Comparison of ENCODE assay signal across 10 mouse cellular contexts in the genomic region with DNA sequence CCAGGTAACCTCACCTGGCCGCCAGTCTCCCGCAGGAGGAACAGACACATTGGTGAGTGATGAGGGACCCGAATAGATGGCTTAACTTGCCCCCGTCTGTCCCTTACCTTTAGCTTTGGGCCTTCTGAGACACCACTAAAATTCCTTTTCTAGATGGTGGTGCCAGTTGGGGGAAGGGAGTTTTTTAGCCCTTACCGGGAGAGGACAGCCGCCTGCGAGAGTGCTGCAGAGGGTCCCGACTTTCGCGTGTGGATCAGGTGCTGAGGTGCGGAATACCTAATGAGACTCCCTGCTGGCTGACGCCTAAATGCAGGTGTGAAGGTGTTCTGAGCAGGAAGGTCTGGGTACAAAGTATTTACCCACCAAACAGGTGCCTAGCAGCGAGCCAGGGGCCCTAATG. TPM values are rescaled to one million over a fixed set of nuclear protein-coding genes. Genes with fewer than 3 reads are reported as not detected.
A peak's percentile ranks its signal among the peaks of the same experiment; 100 is the strongest.
DNase-seq lines count a peak whose midpoint lies in the region; ATAC-seq and TF ChIP-seq lines count a peak whose summit lies in the region.
"Had no signal": no experiment of that assay in that cellular context is flagged by ENCODE, and none has a peak within 500 bp of the region (broad histone marks: within the 10 kb centered on the region; RNA-seq: fewer than 3 reads in every experiment).

No protein-coding gene starts in this region.

- H3K9me3 ChIP-seq in limb, embryonic 15.5 days: no peaks in the 10 kb centered on the region
- no peaks in the 10 kb centered on the region for H3K9me3 ChIP-seq in stomach, postnatal 0 days (ENCODE audit: control insufficient read depth, low read length)

- peaks cover 12% of the 10 kb centered on the region for H3K4me1 ChIP-seq in limb, embryonic 15.5 days
- H3K4me1 ChIP-seq in stomach, postnatal 0 days (replicated peaks; ENCODE audit: control insufficient read depth, insufficient read depth): no peaks in the 10 kb centered on the region

- WGBS in limb, embryonic 15.5 days: 3% methylated on average over 13 of the region's 13 CpGs
- WGBS in stomach, postnatal 0 days: under 1% methylated on average over 13 of the region's 13 CpGs

- no peak for TF ChIP-seq CTCF in stomach, postnatal 0 days (IDR thresholded peaks at IDR 0.05; ENCODE audit: low read depth)

- H3K27me3 ChIP-seq in limb, embryonic 15.5 days: peaks cover 77% of the 10 kb centered on the region
- H3K27me3 ChIP-seq in stomach, postnatal 0 days (ENCODE audit: control insufficient read depth, insufficient read depth, low read length): peaks cover 13% of the 10 kb centered on the region; the same call in 1 of the 2 replicates

- no peaks in the 10 kb centered on the region for H3K36me3 ChIP-seq in limb, embryonic 15.5 days
- H3K36me3 ChIP-seq in stomach, postnatal 0 days (ENCODE audit: control insufficient read depth, insufficient read depth, low read length): no peaks in the 10 kb centered on the region

- H3K4me3 ChIP-seq in limb, embryonic 15.5 days: peak overlapping the region; percentile 33
- peak overlapping the region; percentile 27 for H3K4me3 ChIP-seq in stomach, postnatal 0 days (ENCODE audit: low read depth, low read length)
- H3K4me3 ChIP-seq: megakaryocyte, embryonic 14.5 days had no signal

- H3K4me2 ChIP-seq in limb, embryonic 15.5 days: peak overlapping the region; percentile 53
- peak overlapping the region; percentile 46; the same call in 1 of the 2 replicates for H3K4me2 ChIP-seq in stomach, postnatal 0 days (replicated peaks; ENCODE audit: low read depth)

- H3K9ac ChIP-seq in limb, embryonic 15.5 days: no peak overlapping the region
- H3K9ac ChIP-seq in stomach, postnatal 0 days (ENCODE audit: low read length): no peak overlapping the region

- no peak overlapping the region for H3K27ac ChIP-seq in limb, embryonic 15.5 days
- no peak overlapping the region for H3K27ac ChIP-seq in stomach, postnatal 0 days (replicated peaks)

- no peak for TF ChIP-seq EP300 in stomach, postnatal 0 days (optimal IDR thresholded peaks at IDR 0.05)

- DNase-seq in frontal cortex, postnatal 25 days (ENCODE audit: low spot score in 2 of 2): no peak
- peak; percentile 12 for DNase-seq in right cerebral cortex, postnatal 4 days
- DNase-seq in right cerebral cortex, postnatal 36 days (ENCODE audit: low spot score in 2 of 2): no peak
- DNase-seq in stomach, postnatal 0 days (ENCODE audit: low spot score): no peak
- DNase-seq in B cell, adult 2 months: no peak

- ATAC-seq in frontal cortex, adult (ENCODE audit: low TSS enrichment): 0 out of 2 replicates have a peak, but pooled peaks have one; percentile 9
- no peak for ATAC-seq in limb, embryonic 15.5 days (ENCODE audit: insufficient number of reproducible peaks, low FRiP score, low TSS enrichment, low read depth)
- no peak for ATAC-seq in stomach, postnatal 0 days (ENCODE audit: low FRiP score, low TSS enrichment)
- ATAC-seq in megakaryocyte, adult 5-6 weeks (ENCODE audit: poor library complexity, severe bottlenecking): no peak

RNA-seq across cellular contexts. Expression of gene Gjd2, which starts 0.4 kb away (rescaled TPM):
- 0.17 TPM in 1 of 2 replicates, not detected in the other for polyA plus RNA-seq in limb, embryonic 15.5 days (2015; fragmentation: Nextera tagmentation; extraction: Ambion mirVana)
- 0.21 and 0.41 TPM in 2 replicates for polyA plus RNA-seq in stomach, postnatal 0 days (2015; fragmentation: Nextera tagmentation; extraction: Ambion mirVana)
- total RNA-seq in megakaryocyte, adult 5-6 weeks (2015): not detected in 2 replicates
- total RNA-seq in megakaryocyte, adult 5-6 weeks (2017): not detected in 2 replicates
- polyA plus RNA-seq: gonadal fat pad, adult 2 months had no signal

RNA-seq across cellular contexts. Expression of gene Actc1, which starts 39.5 kb away (rescaled TPM):
- 710 and 1,930 TPM in 2 replicates for polyA plus RNA-seq in limb, embryonic 15.5 days (2015; fragmentation: Nextera tagmentation; extraction: Ambion mirVana)
- 28.4 and 31.0 TPM in 2 replicates for polyA plus RNA-seq in stomach, postnatal 0 days (2015; fragmentation: Nextera tagmentation; extraction: Ambion mirVana)
- not detected in 2 replicates for total RNA-seq in megakaryocyte, adult 5-6 weeks (2015)
- not detected in 2 replicates for total RNA-seq in megakaryocyte, adult 5-6 weeks (2017)

Comparison
In these comparisons a context has a peak if more than half of its experiments do, and no peak if none do; other contexts are left out.
1. RNA of gene Actc1, which starts 39.5 kb away (polyA plus RNA-seq): 710 to 1,930 TPM in limb, embryonic 15.5 days; 28.4 to 31.0 TPM in stomach, postnatal 0 days; every median in the first group is over 10 times any median in the second.